Mouse (Mus musculus) embryonic facial prominence, embryonic 11.5 days (tissue): ENCODE data around the gene Olfr769. TPM values are rescaled to one million over a fixed set of nuclear protein-coding genes. Genes with fewer than 3 reads are reported as not detected.

Source experiments
- polyA plus RNA-seq: library from polyadenylated mRNA; unstranded; fragments of >200 nt; fragmentation: Nextera tagmentation; extraction: Ambion mirVana; gene quantifications from 2 replicates; pipeline ENCODE4 v1.2.1, GENCODE M21; 2014

Gene Olfr769
- polyA plus RNA-seq, 1 experiment from 2014 or later = not detected

Other genes with a start within 250 kb of the Olfr769 start
- 10.5 and 10.9 TPM in 2 replicates for gene Gdf11, start 226.1 kb downstream of the Olfr769 start, polyA plus RNA-seq
- 324 and 334 TPM in 2 replicates for gene Cd63, start 216.9 kb downstream of the Olfr769 start, polyA plus RNA-seq
- 9.2 and 11.4 TPM in 2 replicates for gene Rdh5, start 195.0 kb downstream of the Olfr769 start, polyA plus RNA-seq
- gene Bloc1s1, start 193.8 kb downstream of the Olfr769 start, polyA plus RNA-seq = 196 and 213 TPM in 2 replicates
- gene Itga7, start 184.0 kb downstream of the Olfr769 start, polyA plus RNA-seq = 2.3 and 2.7 TPM in 2 replicates
- not detected in 2 replicates for gene Mettl7b, start 156.9 kb downstream of the Olfr769 start, polyA plus RNA-seq
- not detected in 2 replicates for gene Olfr9, start 128.4 kb downstream of the Olfr769 start, polyA plus RNA-seq
- not detected in 2 replicates for gene Olfr763, start 107.1 kb downstream of the Olfr769 start, polyA plus RNA-seq
- not detected in 2 replicates for gene Olfr764-ps1, start 78.0 kb downstream of the Olfr769 start, polyA plus RNA-seq
- gene Olfr765, start 67.9 kb downstream of the Olfr769 start, polyA plus RNA-seq = not detected in 2 replicates
- gene Olfr766-ps1, start 48.9 kb downstream of the Olfr769 start, polyA plus RNA-seq = not detected in 2 replicates
- gene Olfr767, start 35.0 kb downstream of the Olfr769 start, polyA plus RNA-seq = not detected in 2 replicates
- not detected in 2 replicates for gene Olfr768, start 18.5 kb downstream of the Olfr769 start, polyA plus RNA-seq
- gene Olfr770, start 21.1 kb upstream of the Olfr769 start, polyA plus RNA-seq = not detected in 2 replicates
- not detected in 2 replicates for gene Olfr771, start 46.9 kb upstream of the Olfr769 start, polyA plus RNA-seq
- not detected in 2 replicates for gene Olfr772, start 60.1 kb upstream of the Olfr769 start, polyA plus RNA-seq
- not detected in 2 replicates for gene Olfr773, start 69.6 kb upstream of the Olfr769 start, polyA plus RNA-seq
- not detected in 2 replicates for gene Olfr774, start 118.3 kb upstream of the Olfr769 start, polyA plus RNA-seq
- not detected in 2 replicates for gene Olfr775, start 130.6 kb upstream of the Olfr769 start, polyA plus RNA-seq
- not detected in 2 replicates for gene Olfr776, start 141.3 kb upstream of the Olfr769 start, polyA plus RNA-seq
- not detected in 2 replicates for gene Olfr777, start 153.6 kb upstream of the Olfr769 start, polyA plus RNA-seq
- gene Olfr780, start 200.3 kb upstream of the Olfr769 start, polyA plus RNA-seq = not detected in 2 replicates
- gene Olfr781, start 211.0 kb upstream of the Olfr769 start, polyA plus RNA-seq = not detected in 2 replicates
- gene Olfr782, start 231.0 kb upstream of the Olfr769 start, polyA plus RNA-seq = not detected in 2 replicates